Mouse (Mus musculus) embryonic facial prominence, embryonic 11.5 days (tissue): ENCODE results near the gene Plbd1. TPM values are rescaled to one million over a fixed set of nuclear protein-coding genes. Genes with fewer than 3 reads are reported as not detected.

Source experiments
- ATAC-seq: fragments of 200-750 bp; cut with Nextera tagmentation; replicated peaks from 2 replicates; pipeline ENCODE4 v1.8.0; 2017; ENCODE audit warnings: low read depth; ENCODE audit not compliant: insufficient number of reproducible peaks, low FRiP score, low TSS enrichment
- DNase-seq: peaks from one replicate; pipeline ENCODE4 v3.0.0-alpha.2; 2015; ENCODE audit warnings: low spot score
- H3K27ac ChIP-seq: fragments of 300-500 bp; sonication (generic); replicated peaks from 2 replicates; pipeline ENCODE4 v1.5.1; 2014; ENCODE audit warnings: mild to moderate bottlenecking, low read depth, low read length, control low read depth
- H3K27me3 ChIP-seq: fragments of 300-500 bp; sonication (generic); 2 replicates; pipeline ENCODE4 v1.6.1; 2014; ENCODE audit warnings: mild to moderate bottlenecking, low read length, moderate library complexity, mixed read lengths; ENCODE audit not compliant: control insufficient read depth, insufficient read depth
- H3K36me3 ChIP-seq: fragments of 300-500 bp; sonication (generic); replicated peaks from 2 replicates; pipeline ENCODE4 v1.6.1; 2014; ENCODE audit warnings: low read depth, mild to moderate bottlenecking, low read length, moderate library complexity, mixed read lengths; ENCODE audit not compliant: control insufficient read depth, insufficient read depth
- H3K4me1 ChIP-seq: fragments of 300-500 bp; sonication (generic); 2 replicates; pipeline ENCODE4 v1.6.1; 2014; ENCODE audit warnings: low read length, mixed read lengths; ENCODE audit not compliant: control insufficient read depth, insufficient read depth
- H3K4me2 ChIP-seq: fragments of 300-500 bp; sonication (generic); 2 replicates; pipeline ENCODE4 v1.6.1; 2014; ENCODE audit warnings: low read depth, mild to moderate bottlenecking, control low read depth, low read length, moderate library complexity
- H3K4me3 ChIP-seq: fragments of 300-500 bp; sonication (generic); 2 replicates; pipeline ENCODE4 v1.5.1; 2014; ENCODE audit warnings: low read depth, low read length, control low read depth
- H3K9ac ChIP-seq: fragments of 300-500 bp; sonication (generic); replicated peaks from 2 replicates; pipeline ENCODE4 v1.6.1; 2014; ENCODE audit warnings: mild to moderate bottlenecking, control low read depth, low read length
- H3K9me3 ChIP-seq: fragments of 300-500 bp; sonication (generic); replicated peaks from 2 replicates; pipeline ENCODE4 v1.6.1; 2016; ENCODE audit warnings: mild to moderate bottlenecking, low read length, inconsistent platforms, mixed read lengths; ENCODE audit not compliant: control insufficient read depth
- WGBS: fragments of 180-500 bp; shearing (Covaris S2); extraction: QIAGEN DNeasy Blood & Tissue Kit; methylation state at CpG from one replicate; pipeline ENCODE4 v1.1.7; 2014; 5-methylcytosine and 5-hydroxymethylcytosine counted together
- polyA plus RNA-seq: library from polyadenylated mRNA; unstranded; fragments of >200 nt; fragmentation: Nextera tagmentation; extraction: Ambion mirVana; gene quantifications from 2 replicates; pipeline ENCODE4 v1.2.1, GENCODE M21; 2014

The Plbd1 gene
- polyA plus RNA-seq, 1 experiment from 2014 or later, result 1.9 TPM

DNA sequence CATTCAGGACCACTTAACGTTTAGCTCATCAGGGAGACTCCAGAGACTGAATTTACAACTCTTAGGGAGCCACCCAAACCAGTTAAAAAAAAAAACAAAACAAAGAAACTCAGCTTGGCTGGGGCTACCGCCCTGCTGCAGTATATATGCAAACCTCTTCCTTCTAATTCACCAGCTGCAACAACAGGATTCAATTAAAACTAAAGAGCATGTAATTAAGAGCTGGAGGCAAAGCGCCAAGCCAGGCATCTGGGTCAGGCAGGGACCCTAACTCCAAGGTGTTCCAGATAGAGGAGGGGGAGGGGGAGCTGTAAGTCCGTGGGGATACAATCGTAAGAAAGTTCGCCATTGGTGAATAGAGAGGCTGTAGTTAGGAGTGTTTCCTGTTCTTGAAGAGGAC, 15.5 kb downstream of the Plbd1 start:
- WGBS, result 25% methylated on average over 6 of the region's 6 CpGs
- peak; percentile 17 for DNase-seq
- ATAC-seq, result no peak

DNA sequence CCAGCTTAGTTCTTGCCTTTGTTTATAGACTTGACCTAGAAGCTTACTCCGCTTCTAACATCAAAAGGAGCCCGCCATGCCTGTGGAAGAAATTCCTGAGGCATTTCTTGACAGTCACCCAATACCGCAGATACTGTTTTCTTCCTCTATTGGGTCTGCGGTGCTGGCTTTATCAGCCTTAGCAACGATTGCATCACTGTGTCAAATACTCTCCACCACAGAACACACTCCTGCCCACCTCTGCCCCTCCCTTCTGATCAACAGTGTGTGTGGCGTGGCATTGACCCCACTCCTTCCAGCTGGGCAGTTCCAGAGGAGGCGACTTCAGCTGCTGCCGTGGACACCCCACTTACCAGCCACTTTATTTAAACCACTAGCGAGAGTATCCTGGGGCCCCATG, 16.0 kb downstream of the Plbd1 start:
- Histone ChIP-seq H3K36me3 (no peaks in the 10 kb centered on the region), H3K9ac (no peak overlapping the region), H3K27me3 (no peaks in the 10 kb centered on the region), H3K27ac (no peak overlapping the region), H3K4me2 (no peak overlapping the region), H3K4me3 (no peak overlapping the region), H3K9me3 (no peaks in the 10 kb centered on the region), H3K4me1 (no peaks in the 10 kb centered on the region; the same call in 1 of the 2 replicates)
- WGBS, result 56% methylated on average over 9 of the region's 9 CpGs
- ATAC-seq (no peak), DNase-seq (peak; percentile 3)

More for the DNA sequence above, 15.5 kb downstream of the Plbd1 start:
- no peaks in the 10 kb centered on the region for H3K9me3 ChIP-seq
- H3K27me3 ChIP-seq, result no peaks in the 10 kb centered on the region
- no peak overlapping the region for H3K9ac ChIP-seq
- no peak overlapping the region for H3K4me3 ChIP-seq
- no peaks in the 10 kb centered on the region for H3K36me3 ChIP-seq
- H3K27ac ChIP-seq, result no peak overlapping the region
- no peak overlapping the region for H3K4me2 ChIP-seq
- no peaks in the 10 kb centered on the region; the same call in 1 of the 2 replicates for H3K4me1 ChIP-seq

DNA sequence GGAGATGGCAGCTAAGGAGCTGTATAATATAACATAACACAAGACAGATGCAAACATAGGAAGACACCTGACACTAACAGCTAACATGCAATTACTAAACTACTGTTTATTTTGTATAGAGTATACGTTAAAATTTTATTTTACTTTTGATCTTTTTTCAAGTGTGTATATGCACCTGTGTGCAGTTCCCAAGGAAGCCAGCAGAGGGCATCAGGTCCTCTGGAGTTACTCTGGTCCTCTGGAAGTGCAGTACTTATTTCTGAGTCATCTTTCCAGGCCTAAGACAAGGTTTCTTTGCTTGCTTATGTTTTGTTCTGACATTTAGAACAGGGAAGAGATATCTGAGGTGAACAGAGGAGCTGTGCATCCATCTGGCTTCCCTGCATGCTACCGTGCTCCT, 17.6 kb downstream of the Plbd1 start:
- no peaks in the 10 kb centered on the region for H3K9me3 ChIP-seq
- 87% methylated on average over 2 of the region's 2 CpGs for WGBS
- no peaks in the 10 kb centered on the region for H3K27me3 ChIP-seq
- no peak overlapping the region for H3K9ac ChIP-seq
- no peaks in the 10 kb centered on the region; the same call in 1 of the 2 replicates for H3K4me1 ChIP-seq
- no peak for ATAC-seq
- no peak overlapping the region for H3K4me2 ChIP-seq
- no peak overlapping the region for H3K4me3 ChIP-seq
- H3K36me3 ChIP-seq, result no peaks in the 10 kb centered on the region
- no peak for DNase-seq
- no peak overlapping the region for H3K27ac ChIP-seq

DNA sequence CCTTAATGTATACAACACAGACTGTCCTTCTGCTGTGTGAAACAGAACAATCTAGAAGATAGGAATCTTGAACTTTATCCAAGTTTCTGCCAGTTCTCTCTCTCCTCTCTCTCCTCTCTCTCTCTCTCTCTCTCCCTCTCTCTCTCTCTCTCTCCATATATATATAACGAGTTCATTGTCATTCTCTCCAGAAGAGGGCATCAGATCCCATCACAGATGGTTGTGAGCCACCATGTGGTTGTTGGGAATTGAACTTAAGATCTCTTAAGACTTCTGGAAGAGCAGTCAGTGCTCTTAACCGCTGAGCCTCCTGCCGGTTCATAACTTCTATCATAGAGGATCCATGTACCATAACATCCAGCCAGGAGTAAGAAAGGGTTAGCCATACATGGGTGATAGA, 26.7 kb downstream of the Plbd1 start:
- no peaks in the 10 kb centered on the region for H3K9me3 ChIP-seq
- no peak overlapping the region for H3K9ac ChIP-seq
- DNase-seq (no peak), ATAC-seq (no peak)
- H3K4me3 ChIP-seq, result no peak overlapping the region
- no peak overlapping the region for H3K27ac ChIP-seq
- H3K27me3 ChIP-seq, result no peaks in the 10 kb centered on the region
- no peak overlapping the region for H3K4me2 ChIP-seq
- WGBS, result 71% methylated on average over 3 of the region's 3 CpGs
- H3K4me1 ChIP-seq, result no peaks in the 10 kb centered on the region
- no peaks in the 10 kb centered on the region for H3K36me3 ChIP-seq

DNA sequence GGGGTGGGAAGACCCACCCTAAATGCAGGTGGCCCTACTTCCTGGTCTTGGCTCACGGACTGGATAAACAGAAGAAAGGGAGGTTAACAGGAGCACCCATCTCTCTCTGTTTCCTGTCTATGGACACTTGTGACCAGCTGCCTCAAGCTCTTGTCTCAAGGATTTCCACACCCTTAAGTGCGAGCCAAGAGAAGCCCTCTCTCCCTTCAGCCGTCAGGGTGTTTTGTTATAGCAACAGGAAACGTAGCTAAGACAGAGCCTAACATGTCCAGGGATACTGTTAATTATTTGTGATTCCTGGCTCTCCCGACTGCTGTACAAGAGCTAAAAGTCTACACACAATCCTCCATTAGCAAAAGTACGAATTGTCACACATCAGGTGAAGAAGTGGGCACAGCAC, 28.0 kb downstream of the Plbd1 start:
- H3K36me3 ChIP-seq, result no peaks in the 10 kb centered on the region

DNA sequence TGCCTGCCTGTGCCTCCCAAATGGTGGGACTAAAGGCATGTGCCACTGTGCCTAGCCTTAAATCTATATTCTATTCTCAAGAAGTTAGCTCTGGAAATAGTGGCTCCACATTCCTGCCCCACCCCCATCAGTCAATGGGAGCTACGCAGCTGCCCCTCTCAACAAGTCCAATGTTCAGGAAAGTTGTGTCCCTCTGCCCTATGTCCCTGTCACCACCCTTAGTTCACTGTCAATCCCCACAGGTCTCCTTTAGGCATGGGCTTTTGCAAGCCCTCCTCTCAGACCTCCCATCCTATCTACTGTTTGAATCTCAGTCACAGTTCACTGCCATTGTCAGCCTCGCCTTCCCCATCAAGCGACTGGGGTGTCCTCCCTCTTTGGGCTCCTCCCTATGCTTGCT, 28.6 kb downstream of the Plbd1 start:
- H3K9ac ChIP-seq, result no peak overlapping the region
- no peak overlapping the region for H3K4me2 ChIP-seq
- no peak overlapping the region for H3K27ac ChIP-seq
- ATAC-seq (no peak), DNase-seq (no peak)
- H3K36me3 ChIP-seq, result no peaks in the 10 kb centered on the region
- H3K4me3 ChIP-seq, result no peak overlapping the region
- 89% methylated on average over 3 of the region's 3 CpGs for WGBS
- no peaks in the 10 kb centered on the region for H3K4me1 ChIP-seq
- H3K27me3 ChIP-seq, result no peaks in the 10 kb centered on the region
- no peaks in the 10 kb centered on the region for H3K9me3 ChIP-seq

More for the DNA sequence above, 28.0 kb downstream of the Plbd1 start:
- Histone ChIP-seq H3K4me2 (no peak overlapping the region), H3K27ac (no peak overlapping the region), H3K4me1 (no peaks in the 10 kb centered on the region), H3K4me3 (no peak overlapping the region), H3K9me3 (no peaks in the 10 kb centered on the region), H3K27me3 (no peaks in the 10 kb centered on the region), H3K9ac (no peak overlapping the region)
- no peak for DNase-seq
- 73% methylated on average over 6 of the region's 6 CpGs for WGBS
- no peak for ATAC-seq

DNA sequence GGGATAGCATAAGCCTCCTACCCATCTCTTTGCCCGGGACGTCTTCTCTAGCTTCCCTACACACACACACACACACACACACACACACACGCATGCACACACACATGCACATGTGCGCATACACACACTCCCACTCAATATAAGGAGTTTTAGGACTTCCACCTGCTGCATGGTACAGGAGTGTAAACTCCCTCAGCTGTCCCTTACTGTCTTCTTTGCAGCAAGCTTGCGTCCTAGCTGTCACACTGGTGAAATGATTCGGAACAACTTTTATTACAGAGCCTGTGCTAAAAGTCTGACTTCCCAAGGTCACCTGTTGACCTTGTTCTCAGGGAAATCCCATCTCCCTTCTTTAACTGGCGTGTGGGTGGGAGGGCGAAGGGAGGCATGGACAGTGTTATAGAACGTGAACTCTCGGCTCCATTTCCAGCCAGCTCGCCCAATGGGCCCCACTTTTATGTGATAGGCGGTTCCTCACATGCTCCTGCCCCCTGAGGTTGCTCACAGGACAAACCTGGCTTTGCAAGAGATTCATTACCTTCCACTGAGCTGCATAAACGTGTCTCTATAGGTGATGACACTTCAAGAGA, 29.7 kb downstream of the Plbd1 start:
- Histone ChIP-seq H3K4me2 (no peak overlapping the region), H3K27me3 (no peaks in the 10 kb centered on the region), H3K9ac (no peak overlapping the region), H3K36me3 (no peaks in the 10 kb centered on the region), H3K4me3 (no peak overlapping the region), H3K27ac (no peak overlapping the region), H3K4me1 (no peaks in the 10 kb centered on the region), H3K9me3 (no peaks in the 10 kb centered on the region)
- 87% methylated on average over 13 of the region's 13 CpGs for WGBS
- ATAC-seq (no peak), DNase-seq (no peak)

DNA sequence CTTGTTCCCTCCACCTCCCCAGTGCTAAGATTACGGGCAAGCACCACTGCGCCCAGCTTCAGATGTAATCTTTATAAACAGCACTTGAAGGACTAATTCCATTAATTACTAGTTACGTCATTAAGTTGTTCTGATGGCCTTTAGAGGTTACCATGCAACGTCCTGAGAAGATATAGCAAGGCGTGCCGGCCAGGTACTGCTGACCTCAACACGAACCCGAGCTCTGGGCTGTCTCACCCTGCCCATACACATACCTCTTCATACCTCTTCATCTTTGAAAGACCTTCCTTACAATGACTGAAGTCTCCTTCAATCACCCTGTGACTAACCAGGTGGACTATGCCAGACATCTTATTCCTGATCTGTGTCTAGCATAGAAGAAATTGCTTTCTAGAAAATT, 30.2 kb downstream of the Plbd1 start:
- WGBS, result 80% methylated on average over 8 of the region's 8 CpGs
- no peaks in the 10 kb centered on the region for H3K27me3 ChIP-seq
- no peaks in the 10 kb centered on the region for H3K9me3 ChIP-seq
- H3K27ac ChIP-seq, result no peak overlapping the region
- no peak overlapping the region for H3K4me2 ChIP-seq
- H3K4me1 ChIP-seq, result no peaks in the 10 kb centered on the region
- no peak for DNase-seq
- ATAC-seq, result no peak
- H3K4me3 ChIP-seq, result no peak overlapping the region
- no peaks in the 10 kb centered on the region for H3K36me3 ChIP-seq
- H3K9ac ChIP-seq, result no peak overlapping the region
